Mouse (Mus musculus): Measurements from ENCODE around the gene Lrrn1.
A peak's percentile ranks its signal among the peaks of the same experiment; 100 is the strongest.

Gene Lrrn1

DNA sequence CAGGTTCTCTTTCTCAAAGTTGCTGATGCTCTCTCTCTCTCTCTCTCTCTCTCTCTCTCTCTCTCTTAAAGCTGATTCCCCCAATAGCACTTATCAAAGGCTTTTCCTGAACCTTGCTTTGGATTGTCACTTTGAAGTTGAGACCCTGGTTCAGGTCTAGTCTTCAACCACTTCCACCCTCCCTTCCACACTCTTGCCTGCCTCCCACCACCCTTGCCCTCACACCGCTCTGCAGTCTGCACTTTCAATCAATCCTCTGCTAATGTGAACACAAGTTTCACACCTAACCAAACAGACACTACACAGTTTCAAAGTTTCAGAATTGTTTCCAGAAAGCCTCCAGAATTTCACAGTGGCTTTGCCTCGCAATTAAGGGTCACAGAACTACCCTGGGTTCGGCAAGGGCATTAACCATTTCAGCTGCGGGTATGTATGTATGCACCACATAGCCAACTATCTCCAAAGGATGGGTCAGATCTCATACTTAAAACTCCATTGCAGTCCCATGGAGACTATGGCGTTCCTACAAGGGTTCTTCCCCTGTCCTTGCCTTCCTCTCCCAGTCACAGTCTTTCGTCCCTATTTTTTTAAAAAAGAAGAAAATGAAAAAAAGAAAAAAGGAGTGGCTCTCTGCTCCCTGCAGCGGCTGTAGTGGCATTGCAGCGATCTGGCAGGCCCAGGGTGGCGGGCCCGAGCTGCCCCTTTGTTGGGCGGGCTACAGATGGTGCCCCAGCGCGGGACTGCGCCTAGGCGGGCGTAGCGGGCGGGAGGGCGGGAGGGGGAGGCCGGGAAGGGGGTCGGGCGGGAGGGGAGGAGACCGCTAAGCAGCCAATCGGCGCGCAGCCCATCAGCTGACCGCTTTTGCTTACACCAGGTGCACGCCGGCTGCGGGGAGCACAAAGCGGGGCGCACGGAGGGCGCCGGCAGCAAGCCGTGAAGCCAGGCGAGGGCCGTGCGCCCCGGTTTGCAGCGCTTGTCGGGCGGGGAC, at the start of gene Lrrn1:
Gene Lrrn1, plus strand, starts transcription at position 892 of the 988 bp plus-strand sequence.
- DNase-seq (ENCODE audit: low read depth, low spot score) = peak; percentile 47

DNA sequence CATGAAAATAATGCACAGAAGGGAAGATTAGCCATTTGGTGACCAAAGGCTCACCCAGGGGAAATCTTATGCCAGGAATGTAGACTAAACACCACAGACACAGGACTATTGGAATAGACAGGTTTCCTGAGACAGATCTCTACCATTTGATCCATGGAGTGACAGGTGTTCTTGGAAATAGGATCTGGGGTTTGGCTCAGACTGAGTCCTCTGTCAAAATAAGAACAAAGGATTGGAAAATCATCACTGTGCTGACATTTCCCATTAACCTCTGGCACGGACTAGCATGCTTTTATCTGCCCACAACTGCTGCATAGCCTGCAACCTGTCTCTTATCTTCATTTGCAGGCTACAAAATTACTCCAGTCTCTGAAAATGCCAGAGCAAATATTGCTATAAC, 35.1 kb upstream of the Lrrn1 start:
- no peak for DNase-seq (ENCODE audit: low read depth, low spot score)

DNA sequence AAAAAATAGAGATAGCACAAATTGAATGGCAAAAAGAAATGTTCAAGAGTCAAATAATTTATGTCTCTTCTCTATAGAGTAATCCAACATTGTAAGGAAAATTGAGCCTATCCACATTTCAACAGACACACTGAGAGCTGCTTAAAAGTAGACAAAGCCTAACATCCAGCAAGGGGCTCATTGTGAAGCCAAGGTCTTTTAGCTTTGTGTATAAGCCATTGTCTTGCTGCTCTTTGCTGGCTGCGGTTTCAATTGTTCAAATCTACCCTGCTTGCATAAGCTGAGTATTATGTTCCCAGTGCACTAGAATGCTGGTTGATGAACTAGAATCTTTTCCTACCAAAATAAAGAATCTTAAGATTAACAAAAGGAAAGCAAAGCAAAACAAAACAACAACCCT, 33.7 kb upstream of the Lrrn1 start:
- DNase-seq (ENCODE audit: low read depth, low spot score) = peak; percentile 22

DNA sequence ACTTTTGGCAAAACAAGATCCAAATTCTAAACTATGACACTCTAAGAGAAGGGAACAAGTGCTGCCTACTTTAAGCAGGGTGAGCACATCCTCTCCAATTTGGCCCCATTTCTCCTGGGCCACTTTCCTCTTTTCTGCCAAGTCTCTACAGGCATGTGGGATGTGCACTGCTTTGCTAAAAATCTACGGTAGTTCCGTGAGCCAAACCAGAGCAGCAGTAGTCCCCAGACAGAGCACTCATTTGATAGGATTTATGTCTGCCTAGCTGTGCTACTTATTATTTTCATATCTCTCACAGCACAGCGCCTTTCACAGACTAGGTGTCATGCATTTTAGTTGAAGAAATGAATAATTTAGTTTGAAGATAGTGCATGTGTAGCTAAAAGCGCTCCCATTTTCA, 15.9 kb upstream of the Lrrn1 start:
- DNase-seq (ENCODE audit: low read depth, low spot score) = no peak

DNA sequence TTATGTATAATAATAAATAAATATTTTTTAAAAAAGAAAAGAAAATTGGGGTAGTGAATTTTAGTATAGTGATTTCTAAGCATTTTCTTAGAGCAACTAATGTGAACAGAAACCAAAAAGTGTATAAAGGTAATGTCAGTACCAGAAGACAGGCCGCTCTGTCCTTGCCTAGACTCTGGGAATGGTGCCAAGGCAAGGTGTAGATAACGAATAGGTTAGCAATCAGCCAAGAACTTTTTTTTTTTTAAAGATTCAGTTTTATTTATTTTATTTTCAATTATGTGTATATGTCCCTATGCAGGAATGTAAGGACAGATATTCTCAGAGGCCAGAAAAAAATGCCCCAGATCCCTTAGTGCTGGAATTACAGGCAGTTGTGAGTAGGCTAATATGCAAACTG, 5.6 kb upstream of the Lrrn1 start:
- no peak for DNase-seq (ENCODE audit: low read depth, low spot score)

DNA sequence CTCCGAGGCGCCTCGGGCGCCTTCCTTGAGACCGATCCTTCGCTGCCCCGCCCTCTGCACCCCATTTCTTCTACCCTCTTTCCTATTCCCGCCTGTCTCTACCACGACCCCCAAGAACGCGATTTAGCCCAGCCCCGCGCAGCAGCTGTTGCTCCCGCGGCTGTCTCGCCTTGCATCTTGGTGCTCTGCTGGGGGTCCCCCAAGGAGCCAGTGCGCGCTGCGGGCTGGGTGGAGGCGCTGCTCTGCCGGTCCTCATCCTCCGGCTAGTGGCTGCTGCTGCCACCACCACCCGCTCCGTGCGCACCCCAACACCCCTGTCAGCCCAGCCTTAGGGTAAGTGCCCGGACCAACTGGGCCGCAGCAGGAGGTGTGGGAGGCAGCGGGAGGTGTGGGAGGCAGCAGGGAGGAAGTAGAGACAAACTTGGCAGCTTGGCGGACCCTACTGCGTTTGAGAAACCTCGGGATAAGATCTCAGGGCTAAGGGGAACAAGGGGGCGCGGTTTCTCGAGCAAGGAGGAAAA, 403 bp downstream of the Lrrn1 start:
- DNase-seq (ENCODE audit: low read depth, low spot score) = peak; percentile 48

DNA sequence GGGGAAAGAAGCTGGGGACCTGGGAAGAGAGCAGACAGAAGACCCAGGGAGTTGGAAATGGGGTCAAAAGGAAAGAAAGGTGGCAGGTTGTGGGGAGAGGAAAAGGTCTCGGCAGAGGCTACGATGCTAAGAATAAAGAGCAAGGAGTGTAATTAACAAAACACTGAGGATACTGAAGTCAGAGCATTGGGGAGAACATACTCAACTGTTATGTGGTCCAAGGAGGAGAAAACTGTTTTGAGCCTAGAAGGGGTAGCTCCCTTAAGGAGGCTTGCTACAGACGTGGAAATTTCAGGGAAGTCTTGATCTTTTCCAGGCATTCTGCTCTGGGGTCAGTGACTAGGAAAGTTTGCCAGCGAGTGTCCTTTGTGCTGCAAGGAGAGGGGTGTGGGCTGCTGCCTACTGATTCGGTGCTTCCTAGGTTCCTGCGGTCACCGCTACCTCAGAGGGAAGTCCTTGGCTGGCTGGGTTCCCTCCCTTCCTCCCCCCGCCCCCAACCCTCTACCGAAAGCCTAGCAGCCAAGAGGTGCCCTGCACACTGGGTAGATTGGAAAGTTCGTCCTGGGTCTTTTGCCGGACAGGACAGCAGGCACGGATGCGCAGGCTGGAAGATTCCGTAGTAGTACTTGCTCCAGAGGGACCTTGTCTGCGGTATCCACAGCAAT, 1.2 kb downstream of the Lrrn1 start:
- peak; percentile 11 for DNase-seq (ENCODE audit: low read depth, low spot score)

DNA sequence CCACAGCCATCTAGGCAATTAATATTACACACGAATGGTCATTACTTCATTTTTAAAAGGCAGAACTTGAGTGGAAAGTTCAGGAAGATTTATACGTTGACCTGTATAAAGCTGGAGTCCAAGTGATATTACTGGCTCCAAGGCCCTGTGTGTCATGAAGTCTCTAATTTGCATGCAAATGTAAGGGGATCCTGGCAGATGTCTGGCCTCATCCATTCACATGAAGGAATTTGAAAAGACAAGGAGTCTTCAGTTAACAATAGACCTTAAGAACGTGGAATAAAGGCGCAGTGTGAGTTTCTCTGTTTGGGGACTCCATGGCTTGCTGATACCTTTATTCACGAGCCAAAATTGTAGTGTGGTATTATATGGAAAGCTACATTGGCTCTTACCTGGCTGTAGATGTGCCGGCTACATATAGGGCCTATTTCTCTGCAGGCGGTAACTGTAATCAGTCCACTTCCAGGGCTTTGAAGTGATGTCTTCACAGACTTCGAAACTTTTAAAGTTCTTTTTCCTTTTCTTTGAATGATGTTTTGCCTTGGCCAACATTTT, 2.0 kb downstream of the Lrrn1 start:
- peak; percentile 15 for DNase-seq (ENCODE audit: low read depth, low spot score)

DNA sequence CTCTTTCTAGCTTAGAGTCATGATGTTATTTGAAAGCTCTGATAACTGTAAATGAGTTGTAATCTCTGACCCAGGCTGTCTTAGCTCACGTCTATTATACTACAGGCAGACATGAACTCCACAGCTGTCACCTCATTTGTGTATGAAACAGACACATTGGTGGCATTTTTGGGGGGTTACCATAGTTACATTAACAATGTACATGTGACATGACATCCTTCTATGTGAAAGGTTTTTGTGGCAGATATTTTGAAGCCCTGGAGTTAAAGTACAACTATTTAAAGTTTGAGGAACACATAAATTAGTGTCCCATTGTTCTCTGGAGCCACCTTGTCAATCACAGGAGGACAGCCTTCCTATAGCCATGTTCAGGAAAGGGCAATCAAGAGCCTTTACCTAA, 5.0 kb downstream of the Lrrn1 start:
- DNase-seq (ENCODE audit: low read depth, low spot score) = no peak

DNA sequence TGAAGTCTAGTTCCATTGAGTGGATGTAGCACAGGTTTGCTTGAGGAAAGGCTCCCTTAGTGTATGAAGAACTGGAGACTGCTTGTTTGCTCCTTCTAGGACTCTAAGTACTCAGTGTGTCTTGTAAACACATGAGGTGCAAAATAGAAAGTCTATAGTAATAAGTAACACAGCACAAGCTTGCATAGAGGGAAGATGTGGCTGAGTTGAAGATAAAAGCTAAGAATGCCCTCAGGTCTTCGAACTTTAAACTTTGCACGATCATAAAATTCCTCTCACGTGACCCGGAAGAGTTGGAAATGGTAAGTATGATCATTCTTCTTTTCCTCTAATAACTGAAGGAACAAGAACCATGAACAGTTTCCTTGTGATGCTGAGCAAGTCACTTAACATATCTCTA, 7.1 kb downstream of the Lrrn1 start:
- no peak for DNase-seq (ENCODE audit: low read depth, low spot score)

DNA sequence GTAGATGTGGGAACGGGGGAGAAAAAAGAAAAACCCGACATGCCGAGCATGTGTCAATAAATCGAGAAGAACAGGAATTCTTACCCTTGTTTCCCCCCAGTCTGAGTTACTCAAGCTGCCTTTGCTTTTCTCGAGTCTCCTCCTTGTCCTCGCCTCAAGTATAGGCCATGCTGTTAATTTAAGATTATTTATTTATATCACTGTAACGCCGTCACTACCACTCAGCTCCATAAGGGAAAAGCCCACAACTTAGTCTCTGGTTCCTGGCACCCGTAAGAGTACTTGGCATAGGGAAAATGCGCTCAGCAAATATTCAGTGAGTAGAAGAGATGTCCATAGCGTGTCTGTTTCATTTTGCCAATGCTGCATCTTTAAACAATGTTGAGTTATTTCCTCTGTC, 11.7 kb downstream of the Lrrn1 start:
- no peak for DNase-seq (ENCODE audit: low read depth, low spot score)

DNA sequence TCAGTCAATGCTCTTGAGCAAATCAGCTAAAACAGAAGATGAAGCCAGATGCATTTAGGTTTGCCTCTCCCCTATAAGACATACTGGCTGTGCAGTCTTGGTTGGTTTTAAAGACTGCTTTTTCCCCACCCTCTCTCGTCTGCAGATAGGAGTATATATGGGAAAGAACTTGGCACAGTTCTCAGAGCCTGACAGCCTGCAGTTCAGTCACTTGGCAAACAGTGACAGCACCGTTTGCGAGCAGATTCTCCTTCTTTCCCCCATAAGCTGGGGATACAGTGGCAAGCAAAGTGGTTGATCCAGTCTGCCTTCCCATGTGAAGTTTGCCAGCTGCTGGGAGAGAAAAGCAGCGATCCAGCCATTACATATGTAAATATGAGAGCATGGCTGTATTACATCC, 12.3 kb downstream of the Lrrn1 start:
- DNase-seq (ENCODE audit: low read depth, low spot score) = no peak

DNA sequence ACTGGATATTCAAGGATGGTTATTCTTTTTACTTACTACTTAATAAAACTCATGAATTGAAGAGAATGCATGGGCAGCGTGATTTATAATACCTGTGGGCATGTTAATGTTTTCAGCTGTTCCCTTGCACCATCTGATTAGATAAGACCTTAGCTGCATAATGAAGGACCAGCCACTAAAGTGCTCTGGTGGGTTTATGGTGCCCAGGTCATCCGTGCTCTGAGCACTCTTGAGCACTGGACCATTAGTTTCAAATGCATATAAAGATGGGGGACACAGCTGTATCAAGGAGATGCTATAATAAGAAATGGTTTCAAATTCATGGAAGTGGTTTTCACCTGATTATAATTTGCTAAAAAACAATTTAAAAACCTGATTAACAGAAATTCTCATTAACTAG, 16.7 kb downstream of the Lrrn1 start:
- no peak for DNase-seq (ENCODE audit: low read depth, low spot score)

DNA sequence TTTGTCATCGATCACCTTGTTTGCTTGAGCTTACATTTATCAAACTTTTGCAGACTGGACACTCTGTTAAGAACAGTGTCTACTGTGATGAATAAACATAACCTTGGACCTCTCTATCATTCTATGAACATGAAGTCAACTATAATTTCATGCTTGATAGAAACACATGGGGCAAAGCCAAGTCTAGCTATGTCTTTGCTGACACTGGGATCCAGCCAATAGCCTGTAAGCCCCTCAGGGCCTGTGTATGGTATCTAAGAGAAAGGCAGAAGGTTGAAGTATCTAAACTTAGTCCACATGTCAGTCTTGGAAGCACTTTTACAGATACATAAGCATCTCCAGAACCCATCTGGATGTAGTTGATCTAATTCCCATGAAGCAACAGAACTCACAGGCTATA, 22.9 kb downstream of the Lrrn1 start:
- no peak for DNase-seq (ENCODE audit: low read depth, low spot score)

DNA sequence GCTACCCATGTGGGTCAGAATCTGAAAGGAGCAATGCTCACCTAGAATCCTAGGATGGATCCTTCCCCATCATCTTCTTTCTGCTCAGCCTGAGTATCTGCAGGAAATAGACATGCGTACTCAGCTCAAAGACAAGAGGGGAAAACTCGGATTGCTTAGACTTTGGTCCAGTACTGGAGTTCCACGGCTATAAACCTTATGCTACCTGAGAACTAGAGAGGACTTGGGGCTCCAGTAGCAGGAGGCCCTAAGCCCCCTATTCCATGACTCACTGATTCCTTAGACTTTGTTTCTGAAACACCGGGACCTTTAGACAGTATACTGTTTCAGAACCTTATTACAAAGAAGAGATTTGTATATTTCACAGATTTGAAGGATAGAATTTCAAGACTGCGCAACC, 25.8 kb downstream of the Lrrn1 start:
- DNase-seq (ENCODE audit: low read depth, low spot score) = no peak

DNA sequence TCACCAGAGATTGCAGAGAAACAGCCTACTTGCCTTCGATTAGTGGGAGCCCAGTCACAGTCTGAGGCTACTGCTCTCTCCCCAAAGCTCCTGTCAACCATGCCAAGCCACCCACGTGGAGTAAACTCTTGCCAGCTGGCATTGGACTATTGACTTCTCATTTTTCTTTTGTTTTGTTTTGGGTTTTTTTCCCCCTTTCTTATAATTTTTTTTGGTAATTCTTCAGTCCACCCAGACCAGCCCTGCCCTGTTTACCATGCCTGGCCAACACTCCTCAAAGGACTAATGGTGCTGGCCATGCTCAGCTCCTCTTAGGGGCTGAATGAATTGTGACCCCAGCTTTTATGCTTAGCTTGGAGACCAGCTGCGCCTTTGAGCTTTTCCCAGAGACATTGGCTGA, 27.4 kb downstream of the Lrrn1 start:
- no peak for DNase-seq (ENCODE audit: low read depth, low spot score)

DNA sequence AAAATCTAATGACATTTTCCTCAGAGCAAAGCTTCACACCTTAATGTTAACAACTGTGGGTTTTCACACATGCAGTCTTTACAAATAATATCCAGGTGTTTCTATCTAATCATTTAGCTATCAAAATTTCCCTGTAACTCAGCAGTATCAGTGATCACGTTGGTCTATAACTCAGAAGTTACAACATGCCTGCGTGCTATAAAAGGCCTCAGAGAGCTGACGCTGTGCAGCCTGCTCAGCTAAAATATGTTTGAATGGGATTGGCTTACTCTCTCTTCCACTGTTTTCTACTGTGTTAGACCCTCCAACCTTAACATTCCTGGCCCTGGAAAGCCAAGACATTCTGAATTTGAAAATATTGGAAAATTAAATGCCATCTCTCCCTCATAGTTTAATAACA, 28.2 kb downstream of the Lrrn1 start:
- no peak for DNase-seq (ENCODE audit: low read depth, low spot score)

DNA sequence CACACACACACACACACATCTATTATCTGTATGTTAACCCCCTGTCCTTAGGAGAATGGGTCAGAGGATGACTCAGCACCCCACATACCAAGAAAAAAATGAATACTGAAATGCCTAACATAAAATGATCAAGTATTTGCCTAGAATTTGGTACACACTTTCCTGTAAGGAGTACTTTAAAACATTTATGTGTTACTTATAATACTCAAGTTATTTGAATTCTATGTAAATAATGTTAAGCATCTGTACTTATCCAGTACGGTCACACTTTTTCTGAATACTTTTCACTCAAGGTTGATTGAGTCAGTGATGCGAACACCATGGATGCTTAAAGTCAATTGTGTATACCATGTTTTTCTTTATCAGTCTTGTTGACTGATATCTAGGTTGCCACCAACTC, 32.7 kb downstream of the Lrrn1 start:
- no peak for DNase-seq (ENCODE audit: low read depth, low spot score)

DNA sequence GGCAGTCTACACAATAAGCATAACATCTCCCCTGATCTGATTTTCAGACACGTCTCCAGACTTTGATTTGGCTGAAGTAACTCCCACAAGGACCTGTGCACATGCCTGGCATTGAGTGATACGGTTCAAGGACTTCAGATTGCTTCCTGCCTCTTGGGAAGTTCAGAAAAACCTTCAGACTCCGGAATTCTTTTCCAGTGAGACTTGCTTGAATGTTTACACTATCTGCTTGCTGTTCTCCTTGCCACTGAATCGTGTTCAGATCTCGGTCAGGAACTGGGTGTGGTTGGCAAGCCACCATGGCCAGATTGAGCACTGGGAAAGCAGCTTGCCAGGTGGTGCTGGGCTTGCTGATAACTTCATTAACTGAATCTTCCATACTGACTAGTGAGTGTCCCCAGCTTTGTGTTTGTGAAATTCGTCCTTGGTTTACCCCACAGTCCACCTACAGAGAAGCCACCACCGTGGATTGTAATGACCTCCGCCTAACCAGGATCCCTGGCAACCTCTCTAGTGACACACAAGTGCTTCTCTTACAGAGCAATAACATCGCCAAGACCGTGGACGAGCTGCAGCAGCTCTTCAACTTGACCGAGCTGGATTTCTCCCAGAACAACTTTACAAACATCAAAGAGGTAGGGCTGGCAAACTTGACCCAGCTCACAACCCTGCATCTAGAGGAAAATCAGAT, 37.5 kb downstream of the Lrrn1 start:
- DNase-seq (ENCODE audit: low read depth, low spot score) = no peak

DNA sequence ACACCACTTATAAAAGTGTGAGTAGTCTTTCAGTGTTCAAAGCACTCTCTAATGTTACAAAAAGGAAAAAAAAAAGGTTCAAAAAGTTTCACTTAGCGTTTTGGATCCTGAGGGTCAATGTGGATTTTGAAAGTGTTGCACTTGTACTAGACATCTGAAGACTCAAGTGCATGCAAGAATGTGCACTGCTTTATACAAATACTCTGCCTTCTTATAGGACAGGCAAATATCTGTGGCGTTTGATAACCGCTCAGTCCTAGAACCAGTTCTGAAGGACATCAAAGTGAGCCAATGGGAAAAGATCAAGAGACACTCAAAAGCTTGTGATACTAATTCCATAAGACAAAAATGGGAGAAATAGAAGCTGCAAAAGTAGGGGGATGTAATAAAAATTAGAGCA, 45.0 kb downstream of the Lrrn1 start:
- no peak for DNase-seq (ENCODE audit: low read depth, low spot score)

DNA sequence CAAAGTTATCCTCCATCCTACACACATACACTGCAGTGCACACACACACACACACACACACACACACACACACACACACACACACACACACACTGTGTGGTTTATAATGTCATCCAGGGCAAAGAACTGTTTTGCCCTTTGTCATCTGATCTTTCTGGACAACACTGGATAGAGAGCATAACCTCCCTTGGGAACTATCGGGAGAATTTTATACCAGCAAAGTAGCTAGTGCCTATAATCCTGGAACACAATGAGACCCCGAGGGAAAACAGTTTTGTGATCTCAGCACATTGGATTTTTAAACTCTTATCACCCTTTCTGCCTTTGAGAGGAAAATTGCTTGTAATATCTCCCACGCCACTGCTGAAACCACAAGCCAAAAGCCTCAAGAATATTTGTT, 45.8 kb downstream of the Lrrn1 start:
- DNase-seq (ENCODE audit: low read depth, low spot score) = no peak

DNA sequence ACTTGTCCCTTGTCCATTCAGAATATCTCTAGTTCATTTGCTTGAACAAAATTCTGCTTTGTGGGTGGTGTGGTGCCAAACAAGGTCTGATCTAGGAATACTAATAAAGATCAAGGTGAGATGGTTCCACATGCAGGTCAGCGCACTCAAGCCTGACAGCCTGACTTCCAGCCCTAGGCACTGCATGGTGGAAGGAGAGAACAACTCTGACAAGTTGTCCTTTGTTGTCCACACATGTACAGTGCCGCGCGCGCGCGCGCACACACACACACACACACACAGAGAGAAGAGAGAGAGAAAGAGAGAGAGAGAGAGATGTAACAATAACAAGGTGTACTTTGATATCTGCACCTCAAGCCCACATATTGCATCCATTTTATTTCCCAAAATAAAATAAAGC, 47.7 kb downstream of the Lrrn1 start:
- DNase-seq (ENCODE audit: low read depth, low spot score) = no peak

Measured in ZHBTc4 (cell line).